Mouse (Mus musculus) urinary bladder, postnatal 36 days (tissue): ENCODE results near the gene Dlx4.

Source experiments
- DNase-seq, 2 experiments: peaks; one replicate each; pipeline ENCODE4 v3.0.0; 2022; ENCODE audit warnings: low spot score in 2 of 2, mixed read lengths in 1 of 2

Gene Dlx4

DNA sequence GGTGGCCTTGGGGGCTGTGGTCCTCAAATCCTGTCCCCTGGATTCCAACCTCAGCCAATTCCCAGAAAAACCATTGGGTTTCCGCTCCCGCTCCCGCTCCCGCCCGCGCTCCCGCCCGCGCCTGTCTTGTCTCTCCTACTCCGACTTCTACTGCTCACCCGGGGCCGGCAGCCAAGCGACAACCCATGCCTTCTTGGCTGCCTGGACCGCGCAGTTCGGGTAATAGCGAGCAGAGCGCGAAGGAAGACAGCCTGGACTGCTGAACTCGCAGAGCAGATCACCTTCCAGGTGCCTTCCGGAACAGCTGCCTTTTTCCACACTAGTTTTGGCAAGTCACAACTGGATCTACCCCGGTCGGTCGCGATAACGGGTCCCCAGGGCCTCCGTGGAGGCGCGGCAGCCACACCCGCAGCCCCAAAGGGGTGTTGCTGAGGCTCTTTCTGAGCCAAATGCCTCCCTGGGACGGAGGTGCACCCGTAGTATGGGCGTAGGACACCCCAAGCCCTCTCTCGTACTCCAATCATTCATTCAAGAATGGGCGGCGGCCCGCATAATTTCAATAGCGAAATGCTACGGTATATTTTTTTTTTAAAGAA, 3.0 kb downstream of the Dlx4 start:
- peak in 1 of 2 experiments; percentile 16 for DNase-seq

DNA sequence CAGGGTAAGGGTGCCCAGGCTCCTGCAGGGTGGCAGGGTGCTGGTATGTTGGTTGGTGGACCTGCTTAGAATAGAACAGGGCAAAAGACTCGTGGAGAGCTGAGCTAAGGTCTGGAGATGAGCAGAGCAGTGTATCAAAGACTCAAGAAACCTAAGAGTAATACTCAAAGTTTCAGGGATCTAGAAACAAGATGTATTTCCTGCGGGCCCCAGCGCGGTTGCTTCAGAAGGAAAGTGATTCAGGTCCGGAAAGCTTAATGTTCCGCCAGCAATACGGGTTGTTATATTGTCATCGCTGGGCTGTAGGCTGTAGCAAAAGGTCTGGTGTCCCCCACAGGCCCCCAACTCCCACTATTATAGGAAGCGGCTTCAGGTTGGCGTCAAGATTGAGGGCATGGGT, 3.8 kb downstream of the Dlx4 start:
- DNase-seq = no peak

DNA sequence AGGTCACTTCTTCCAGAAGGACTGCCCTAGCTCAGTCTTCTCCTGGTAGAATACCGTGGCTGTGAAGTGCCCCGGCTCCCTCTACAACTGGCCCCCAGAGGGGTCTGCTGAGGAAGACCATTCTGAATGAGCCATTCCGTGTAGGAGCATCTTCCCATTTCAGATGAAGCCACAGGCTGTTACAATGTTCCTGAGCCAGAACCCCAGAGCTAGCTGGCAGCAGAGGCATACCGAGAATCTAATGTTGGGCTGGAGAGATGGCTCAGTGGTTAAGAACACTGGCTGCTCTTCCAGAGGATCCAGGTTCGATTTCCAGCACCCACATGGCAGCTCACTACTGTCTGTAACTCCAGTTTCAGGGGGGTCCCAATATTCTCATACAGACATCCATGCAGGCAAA, 6.2 kb downstream of the Dlx4 start:
- DNase-seq = no peak

DNA sequence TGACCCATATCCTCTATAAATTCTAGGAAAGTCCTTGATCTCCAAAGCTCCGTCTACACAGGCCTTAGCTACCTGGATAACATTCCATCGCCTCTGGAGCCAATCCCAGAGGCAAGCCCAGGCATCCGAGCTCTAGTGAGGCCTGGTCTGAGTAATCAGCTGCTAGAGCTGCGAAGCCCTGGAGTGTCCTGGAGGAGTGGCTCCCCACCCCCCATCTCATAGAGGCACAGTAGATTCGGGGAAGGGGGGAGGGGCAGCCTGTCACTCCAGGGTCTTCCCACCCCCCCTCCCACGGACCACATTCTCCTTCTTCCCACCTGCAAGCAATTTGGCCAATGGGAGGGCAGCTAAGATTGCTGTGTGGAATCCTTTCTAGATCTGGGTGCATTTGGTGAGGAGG, 8.8 kb downstream of the Dlx4 start:
- DNase-seq = no peak

DNA sequence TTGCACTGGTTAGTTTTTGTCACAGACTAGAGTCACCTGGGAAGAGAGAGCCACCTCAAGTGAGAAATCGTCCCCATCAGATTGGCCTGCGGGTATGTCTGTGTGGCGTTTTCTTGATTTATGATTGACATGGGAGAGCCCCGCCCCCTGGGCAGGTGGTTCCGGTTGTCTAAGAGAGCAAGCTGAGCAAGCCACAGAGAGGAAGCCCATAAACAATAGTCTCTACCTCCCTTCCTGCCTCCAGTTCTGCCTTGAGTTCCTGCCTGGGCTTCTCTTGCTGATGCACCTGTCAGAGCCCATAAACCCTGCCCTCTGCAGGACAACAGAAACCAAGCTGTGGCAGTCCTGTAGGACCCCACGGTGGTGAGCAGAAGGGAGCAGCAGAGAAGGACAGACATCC, 12.7 kb downstream of the Dlx4 start:
- DNase-seq = no peak

DNA sequence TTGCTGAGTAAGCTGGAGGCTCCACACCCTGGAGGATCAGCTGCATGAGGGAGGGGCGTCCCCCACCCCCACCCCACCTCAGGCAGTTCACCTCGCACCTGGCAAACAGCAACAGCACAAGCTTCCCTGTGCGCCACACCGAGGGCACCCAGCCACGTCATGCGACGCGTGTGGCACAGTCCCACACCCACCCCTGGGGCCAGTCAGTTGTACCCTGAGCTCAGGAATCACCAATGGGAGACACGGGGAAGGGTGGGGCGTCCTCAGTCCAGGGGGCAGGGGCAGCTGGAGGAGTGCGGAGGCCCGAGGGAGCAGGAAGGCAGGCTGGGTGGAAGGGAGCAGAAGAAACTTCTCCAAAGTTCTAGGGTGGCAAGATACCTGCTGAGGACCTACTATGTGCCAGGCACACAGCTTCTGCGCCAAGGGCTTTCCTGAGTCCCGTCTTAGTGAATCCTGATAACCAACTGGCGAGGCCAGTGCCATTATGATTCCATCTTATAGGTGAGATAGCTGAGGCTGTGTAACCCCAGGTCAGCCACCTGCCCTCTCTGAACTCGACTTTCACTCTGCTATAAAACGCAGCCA, 15.3 kb downstream of the Dlx4 start:
- DNase-seq = no peak

DNA sequence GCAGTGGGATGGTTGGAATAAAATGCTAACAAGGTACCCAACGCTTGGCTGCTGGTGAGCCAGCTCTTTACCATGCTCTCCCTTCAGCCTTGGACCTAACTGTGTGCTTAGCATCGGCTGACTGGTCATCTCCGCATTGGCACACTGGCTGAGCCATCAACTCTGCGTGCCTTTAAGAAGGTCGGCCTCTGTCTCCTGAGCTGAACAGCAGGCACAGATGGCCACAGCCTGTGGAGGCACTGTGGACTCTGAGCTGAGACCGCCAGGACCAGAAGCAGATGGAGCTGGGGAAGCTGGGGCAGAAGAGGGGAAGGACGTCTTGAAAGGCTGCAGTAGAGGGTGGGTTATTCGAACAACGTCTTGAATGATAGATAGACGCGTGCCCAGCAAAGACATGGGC, 17.7 kb downstream of the Dlx4 start:
- no peak for DNase-seq

DNA sequence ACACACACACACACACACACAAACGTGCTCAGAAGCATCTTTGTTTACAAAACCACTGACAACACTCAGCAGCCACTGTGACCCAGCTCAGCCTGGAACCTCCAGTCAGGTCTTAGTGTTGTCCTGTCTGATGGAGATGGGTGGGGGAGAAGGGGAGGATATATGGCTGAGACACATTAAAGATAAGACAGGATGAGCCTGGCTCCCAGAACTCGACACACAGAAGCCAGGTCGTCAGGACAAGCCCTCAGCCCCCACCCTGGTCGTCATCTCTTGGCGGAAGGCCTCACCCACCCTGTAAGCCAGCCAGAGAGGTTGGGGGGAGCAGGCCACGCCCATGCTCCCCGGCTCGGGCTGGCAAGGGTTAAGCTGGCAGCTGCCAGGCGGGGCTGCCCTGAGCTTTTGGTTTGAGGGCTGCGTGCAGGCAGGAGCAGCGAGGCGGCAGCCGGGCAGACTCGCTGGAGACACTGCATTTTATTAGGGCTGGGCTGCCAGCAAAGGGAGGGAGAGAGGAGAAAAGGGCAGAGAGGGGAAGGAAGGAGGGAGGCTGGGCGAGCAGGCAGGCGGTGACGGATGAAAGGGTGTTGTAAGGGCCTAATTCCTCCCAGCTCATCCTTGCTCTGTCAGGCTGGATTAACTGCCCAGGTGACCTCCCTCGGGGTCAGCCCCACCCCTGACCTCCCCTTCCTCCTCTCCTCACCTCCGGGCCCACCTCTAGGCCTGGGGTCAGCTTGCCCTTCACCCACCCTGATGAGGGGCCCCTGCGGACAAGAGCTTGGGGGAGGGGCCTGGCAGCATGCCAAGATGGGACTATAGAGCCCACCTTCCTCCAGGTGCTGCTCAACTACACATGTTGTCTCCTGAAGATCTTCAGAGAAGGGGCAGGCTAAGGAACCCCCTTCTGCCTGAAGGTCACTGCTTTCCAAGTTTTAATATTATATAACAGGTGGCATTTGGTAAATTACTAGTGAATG, 19.5 kb downstream of the Dlx4 start:
- peak in 1 of 2 experiments; percentile 71 for DNase-seq

DNA sequence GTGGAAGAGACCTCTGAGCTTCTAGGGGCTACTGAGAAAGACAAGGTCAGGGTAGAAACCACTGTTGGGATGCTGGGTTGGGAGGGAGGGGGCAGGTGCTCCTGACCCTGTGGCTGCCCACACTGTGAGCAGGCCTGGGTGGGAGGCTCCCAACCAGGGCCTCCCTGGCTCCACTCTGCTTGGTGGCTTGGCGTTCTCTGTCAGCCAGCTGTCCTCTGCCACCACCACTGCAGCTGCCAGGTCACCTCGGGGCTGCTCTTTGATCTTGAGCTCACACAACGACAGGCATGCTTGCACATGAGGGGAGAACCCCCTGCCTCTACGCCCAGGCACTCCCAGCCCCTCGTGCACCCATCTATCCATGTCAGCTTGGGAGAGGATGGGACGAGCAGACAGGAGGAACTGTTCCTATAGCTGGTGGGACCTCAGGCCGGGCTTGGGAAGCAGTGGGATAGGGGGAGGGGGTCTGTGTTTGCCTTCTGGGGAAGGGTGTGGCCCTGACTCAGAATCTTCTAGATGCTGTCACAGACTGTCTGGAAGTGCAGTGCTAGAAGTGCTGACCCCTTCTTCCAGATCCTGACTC, 20.6 kb downstream of the Dlx4 start:
- DNase-seq = no peak

DNA sequence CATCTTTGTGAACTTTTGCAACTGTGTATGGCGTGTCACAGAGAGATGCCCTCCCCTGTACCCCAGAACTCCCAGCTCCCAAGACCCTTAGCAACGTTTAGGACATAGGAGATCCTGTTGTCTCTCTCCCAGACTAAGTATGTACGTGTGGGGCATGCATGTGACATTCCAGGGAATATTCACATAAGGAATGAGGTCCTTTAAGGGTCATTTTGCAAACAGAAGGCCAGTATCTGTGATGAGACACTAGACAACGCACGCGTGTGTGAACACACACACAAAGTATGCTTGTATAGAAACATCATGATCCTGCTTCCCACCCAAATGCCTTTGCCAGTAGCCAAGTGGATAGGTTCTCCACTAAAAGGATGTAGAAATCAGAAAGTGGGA, 24.0 kb downstream of the Dlx4 start:
- DNase-seq = no peak

DNA sequence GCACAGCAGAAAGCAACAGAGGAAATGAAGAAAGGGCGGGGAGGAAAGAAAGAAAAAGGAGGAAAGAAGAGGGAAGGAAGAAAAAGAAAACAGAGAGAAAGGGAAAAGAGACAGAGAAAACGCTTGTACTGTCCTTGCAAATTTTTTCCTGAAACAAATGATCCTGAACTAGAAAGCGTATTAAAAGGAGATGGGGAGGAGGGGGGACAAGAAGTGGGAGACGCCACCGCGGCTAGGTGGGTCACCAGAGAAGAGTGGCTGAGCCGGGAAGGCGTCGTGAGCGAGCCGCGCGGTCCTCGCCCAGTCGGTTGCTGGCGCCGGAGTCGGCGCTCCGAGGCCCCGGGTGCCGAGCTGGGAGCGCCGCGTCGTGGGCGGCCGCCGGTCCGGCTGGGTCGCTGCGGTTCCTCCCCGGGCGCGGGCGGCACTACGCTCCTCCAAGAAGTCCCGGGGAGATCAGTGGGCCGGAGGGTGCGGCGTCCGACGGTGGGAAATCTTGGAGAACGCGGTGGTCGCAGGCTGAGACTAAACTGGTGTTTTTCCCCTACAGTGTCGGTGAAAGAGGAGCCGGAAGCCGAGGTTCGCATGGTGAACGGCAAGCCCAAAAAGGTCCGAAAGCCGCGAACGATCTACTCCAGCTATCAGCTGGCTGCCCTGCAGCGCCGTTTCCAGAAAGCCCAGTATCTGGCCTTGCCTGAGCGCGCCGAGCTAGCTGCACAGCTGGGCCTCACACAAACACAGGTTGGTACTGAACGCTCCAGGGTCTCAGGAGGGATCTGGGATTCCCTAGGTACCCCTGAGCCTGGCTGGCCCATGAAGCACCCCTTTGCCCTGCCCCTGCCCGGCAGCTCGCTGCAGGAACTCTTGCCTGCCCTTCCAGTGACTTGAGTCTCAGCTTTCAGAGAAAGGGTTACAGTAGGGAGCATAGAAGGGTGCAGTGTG, 24.6 kb downstream of the Dlx4 start:
- no peak for DNase-seq

DNA sequence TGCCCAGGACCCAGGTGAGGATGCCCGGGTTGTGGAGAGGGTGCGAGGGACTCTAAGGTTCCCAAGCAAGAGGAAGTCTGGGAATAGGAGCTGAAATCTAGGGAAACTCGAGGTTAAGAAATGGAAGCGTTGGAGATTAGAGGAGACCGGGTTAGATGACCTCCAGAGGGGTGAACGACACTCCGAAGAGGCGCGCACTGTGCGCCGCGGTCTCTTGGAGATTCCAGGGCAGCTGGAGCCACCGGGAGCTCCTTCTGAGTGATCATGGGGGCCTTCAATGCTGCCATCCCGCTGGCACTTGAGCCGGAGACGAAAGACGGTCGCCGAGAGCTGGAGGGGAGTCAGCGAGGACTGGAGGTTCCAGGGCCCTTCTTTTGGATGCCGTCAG, 25.4 kb downstream of the Dlx4 start:
- no peak for DNase-seq

DNA sequence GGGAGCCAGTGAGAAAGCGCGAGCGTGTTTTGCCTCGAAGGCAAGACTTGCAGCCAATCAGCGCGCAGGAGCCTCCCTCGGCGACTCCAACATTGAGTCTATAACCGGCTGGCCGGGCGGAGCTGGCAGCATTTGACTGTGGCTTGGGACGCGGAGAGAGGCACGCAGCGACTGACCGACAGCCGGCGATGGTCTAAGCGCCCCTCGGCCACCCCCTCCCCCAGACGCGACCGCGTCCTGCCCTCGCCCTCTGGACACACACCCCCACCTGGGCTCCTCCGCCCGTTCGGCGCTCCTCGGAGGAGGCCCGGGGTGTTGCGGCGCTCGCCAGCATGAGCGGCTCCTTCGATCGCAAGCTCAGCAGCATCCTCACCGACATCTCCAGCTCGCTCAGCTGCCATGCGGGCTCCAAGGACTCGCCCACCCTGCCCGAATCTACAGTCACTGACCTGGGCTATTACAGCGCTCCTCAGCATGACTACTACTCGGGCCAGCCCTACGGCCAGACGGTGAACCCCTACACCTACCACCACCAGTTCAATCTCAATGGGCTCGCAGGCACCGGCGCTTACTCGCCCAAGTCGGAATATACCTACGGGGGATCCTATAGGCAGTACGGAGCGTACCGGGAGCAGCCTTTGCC, 26.0 kb downstream of the Dlx4 start, which contains the start of gene Dlx3:
TSS of gene Dlx3 (plus strand) at position 130 of the 643 bp plus-strand sequence.
- no peak for DNase-seq

DNA sequence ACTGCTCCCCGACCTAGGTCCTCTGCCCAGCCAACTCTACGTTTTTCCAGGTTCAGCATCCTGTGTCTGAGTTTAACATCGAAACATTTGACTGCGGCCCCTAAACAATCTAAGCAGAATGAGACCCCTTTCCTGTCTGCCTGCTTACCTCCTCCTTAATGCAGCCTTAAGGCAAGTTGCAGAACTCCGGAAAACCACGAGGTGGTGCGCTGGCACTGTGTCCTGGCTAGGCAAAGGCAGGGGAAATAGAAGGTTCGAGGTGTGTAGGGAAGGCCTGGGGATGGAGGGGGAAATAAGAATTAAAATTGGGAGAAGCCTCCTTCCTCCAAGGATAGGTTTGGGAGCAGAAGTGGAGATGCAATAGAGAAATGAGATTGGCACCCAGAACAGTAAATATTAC, 27.6 kb downstream of the Dlx4 start:
- peak; percentile 72 to 80 for DNase-seq

DNA sequence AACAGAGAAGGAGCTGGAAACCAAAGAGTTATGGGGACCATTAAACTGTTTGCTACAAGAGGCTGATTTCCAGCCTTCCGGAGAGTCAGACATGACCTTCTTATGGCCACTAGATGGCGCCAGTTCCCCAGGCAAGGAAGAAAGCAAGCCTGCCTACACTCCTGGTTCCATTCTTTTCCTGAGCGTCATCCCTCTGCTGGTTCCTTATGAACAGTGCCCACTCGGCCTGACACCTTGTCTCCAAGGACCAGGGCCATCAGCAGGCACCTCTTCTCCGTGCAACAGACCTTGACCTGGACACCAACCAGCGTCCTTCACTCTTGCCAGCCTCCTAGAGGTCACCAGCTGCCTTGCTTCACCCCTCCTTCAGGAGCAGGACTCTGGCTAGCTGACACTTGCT, 29.0 kb downstream of the Dlx4 start:
- peak; percentile 55 to 65 for DNase-seq

DNA sequence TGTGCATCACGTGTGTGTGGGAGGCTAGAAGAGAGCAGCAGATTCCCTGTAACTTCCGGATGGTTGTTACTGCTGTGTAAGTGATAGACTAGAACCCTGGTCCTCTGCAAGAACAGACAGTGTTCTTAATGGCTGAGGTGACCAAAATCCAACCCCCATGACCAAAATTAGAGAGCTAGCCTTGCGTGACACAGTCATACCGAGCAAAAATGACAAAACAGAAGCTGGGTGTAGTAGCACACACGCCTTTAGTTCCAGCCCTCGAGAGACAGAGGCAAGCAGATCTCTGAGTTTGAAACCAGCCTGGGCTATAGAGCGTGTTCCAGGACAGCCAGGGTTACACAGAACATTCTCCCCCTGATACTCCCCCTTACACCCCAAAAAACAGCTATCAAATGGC, 36.0 kb downstream of the Dlx4 start:
- DNase-seq = no peak

DNA sequence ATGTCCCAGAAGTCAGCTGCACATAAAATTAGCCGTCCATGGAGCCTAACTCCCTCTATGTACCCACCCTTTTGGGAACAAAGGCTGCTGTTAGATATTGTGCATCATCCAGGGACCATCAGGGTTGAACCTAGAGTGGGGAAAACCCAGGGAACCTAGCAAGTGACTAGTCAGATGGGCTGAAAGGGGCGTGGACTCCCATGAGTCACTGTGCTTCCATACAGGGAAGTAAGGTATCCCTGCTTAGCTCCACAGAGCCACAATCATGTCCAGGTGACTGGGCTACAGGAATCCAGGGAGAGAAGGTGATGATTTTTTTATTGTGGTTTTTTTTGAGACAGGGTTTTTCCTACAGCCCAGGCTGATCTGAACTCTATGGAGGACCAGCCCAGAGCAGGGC, 37.1 kb downstream of the Dlx4 start:
- DNase-seq = no peak

DNA sequence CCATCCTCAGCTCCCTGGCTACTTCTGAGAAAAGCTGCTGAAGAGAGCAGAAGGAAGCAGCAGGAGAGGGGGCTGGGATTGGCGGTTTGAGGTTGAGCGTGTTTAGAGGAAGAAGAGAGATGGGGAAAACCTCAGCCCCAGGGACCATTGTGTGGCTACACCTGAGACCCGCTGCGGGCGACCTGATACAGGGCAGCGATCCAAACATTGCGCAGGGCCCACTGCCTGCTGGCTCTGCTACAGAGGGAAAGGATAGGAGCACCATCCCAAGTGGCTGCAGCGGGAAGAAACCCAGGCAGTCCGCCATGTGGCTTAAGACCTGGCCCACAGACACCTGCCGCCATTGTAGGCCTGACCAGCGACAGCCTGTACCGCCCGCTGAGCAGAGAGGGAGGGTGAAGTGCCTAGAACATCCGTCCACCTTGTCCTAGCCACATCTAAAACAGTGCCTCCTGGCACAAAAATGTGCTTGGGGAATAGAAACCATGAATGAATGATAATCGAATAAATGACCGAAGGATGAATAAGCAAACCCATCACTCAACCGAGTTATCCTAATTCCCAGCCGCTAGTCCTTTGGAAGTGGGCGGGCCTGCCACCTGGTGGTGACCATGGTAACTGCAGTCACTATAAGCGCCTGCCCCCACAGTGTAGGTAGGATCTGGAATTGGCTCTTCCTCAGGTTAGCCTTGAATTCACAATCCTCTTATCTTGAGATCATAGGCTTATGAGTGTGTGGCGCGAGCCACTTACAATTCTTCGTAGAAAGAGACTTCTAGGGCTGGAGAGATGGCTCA, 39.4 kb downstream of the Dlx4 start:
- DNase-seq = peak; percentile 68 to 80

DNA sequence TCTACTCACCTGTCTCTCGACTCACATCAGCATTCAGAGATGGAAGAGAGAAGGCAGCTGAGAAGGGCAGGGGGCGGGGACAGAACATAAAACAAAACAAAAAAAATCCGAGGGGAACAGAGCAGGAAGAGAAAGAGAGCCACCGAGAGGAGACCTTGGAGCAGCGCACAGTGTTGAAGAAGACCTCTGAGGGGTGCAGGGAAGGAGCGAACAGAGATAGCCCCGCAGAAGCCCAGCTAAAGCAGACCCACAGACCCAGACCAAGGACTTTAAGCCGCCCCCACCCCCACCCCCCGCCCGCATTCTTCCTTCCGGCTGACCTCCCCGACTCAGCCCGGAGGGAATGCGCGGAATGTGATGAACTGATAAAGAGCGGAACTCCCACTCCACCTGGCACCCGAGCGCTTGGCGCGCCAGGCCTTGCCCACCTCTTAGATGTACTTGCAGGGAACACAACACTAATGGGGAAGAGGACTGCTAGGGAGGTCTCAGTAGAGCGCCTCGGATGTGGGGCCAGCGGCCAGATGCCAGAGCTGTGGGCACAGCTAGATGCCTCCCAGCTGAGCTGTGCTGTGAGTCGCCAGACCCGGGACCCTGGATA, 40.7 kb downstream of the Dlx4 start:
- no peak for DNase-seq

DNA sequence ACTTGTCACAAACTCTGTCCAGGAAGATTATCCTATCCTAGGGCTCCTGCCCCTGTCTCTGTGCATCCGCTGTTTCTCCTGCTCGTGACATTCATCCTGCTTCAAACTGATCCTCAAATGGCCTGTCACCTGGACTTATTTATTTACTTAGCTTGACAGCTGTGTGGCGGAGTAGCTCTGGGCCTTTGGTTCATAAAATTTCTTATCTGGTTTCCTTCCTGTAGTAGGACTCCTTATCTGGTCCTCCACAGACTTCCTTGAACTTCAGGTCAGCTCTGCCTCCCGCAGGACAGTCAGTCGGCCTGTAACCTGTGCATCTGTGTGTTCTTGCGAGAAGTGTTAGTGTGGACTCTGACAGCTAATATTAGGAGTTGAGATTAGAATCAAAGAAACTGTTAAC, 41.8 kb downstream of the Dlx4 start:
- no peak for DNase-seq
